Mouse (Mus musculus): Measurements from ENCODE around the gene Slc30a10. TPM values are rescaled to one million over a fixed set of nuclear protein-coding genes. Genes with fewer than 3 reads are reported as not detected.

Slc30a10 gene
- polyA plus RNA-seq, 1 experiment from 2014 or later: 0.39 TPM

Other genes with a start within 250 kb of the Slc30a10 start
- gene Iars2, start 125.5 kb upstream of the Slc30a10 start, polyA plus RNA-seq (2016; fragmentation: Nextera tagmentation; extraction: Ambion mirVana): 30.3 and 30.7 TPM in 2 replicates
- gene Bpnt1, start 122.7 kb upstream of the Slc30a10 start, polyA plus RNA-seq (2016; fragmentation: Nextera tagmentation; extraction: Ambion mirVana): 23.7 TPM in 2 replicates
- gene Eprs, start 91.8 kb upstream of the Slc30a10 start, polyA plus RNA-seq (2016; fragmentation: Nextera tagmentation; extraction: Ambion mirVana): 148 and 151 TPM in 2 replicates

Measured in limb, embryonic 12.5 days (tissue).